Mouse (Mus musculus): ENCODE measurements around the gene Cfap97d1.

- no peak for TF ChIP-seq CTCF (IDR thresholded peaks at IDR 0.05; ENCODE audit: borderline replicate concordance, extremely low read depth, insufficient read depth, insufficient read length)
- TF ChIP-seq POLR2A (IDR thresholded peaks at IDR 0.05; ENCODE audit: borderline replicate concordance, extremely low read depth, insufficient read depth, insufficient read length, poor library complexity, severe bottlenecking) = no peak
Observed at GRCm38 (mm10) chr11:101979140-101979539, 4.9 kb upstream of the Cfap97d1 start.
